Mouse (Mus musculus): ENCODE data around the gene Gm10490.
"Not testable (repeated sequence)": the region's sequence is repeated elsewhere in the genome, so short reads cannot be mapped to it uniquely, and the experiment has no call there.

The Gm10490 gene

DNA sequence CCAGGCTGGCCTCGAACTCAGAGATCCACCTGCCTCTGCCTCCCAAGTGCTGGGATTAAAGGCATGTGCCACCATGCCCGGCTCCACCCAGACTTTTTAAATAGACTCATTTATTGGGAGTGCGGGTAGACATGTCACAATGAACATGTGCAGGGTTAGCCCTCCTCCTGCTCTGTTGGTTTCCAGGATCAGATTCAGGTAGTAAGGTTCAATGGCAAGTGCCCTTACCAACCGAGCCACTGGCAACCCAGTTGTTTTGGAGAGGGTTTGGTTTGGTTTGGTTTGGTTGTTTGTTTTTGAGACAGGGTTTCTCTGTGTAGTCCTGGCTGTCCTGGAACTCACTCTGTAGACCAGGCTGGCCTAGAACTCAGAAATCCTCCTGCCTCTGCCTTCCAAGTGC lies at the start of gene Gm10490:
Gene Gm10490 (plus strand): TSS at position 301 of the 400 bp plus-strand sequence.
- DNase-seq (ENCODE audit: low read depth in 1 of 2, low spot score in 2 of 2) = not testable (repeated sequence)

DNA sequence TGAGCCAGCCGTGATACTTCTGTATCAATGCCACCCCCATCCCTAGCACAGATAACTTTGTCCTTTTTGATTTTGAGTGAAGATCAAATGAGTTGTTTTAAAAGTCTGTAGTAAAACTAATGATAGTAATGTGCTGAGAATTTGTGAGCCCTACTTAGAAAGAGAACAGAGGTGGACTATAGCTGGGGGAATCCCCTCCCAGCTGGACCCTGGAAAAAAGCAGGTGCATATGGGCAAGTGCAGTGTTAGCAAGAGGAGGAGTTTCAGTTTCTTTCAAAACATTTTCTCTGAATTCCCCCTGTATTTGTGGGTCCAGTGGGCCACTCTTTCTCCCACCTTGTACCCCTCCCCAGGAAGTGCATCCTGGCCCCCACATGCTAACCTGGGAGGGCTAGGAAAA lies 46.2 kb upstream of the Gm10490 start:
- DNase-seq (ENCODE audit: low read depth in 1 of 2, low spot score in 2 of 2) = no peak

DNA sequence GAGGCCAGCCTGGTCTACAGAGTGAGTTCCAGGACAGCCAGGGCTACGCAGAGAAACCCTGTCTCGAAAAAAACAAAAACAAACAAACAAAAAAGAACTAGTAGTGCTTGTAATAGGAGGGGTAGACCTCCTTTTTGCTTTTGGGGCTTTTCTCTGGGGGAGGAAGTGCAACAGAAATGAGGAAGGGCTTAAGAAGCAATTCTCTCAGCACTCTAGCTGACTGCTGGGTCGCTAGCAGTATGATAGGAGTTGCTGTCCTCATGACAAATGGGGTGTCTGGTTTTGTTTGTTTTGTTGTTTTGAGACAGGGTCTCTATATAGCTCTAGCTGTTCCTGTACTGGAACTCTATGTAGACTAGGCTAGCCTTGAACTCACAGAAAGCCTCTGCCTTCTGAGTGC lies 44.8 kb upstream of the Gm10490 start:
- no peak for DNase-seq (ENCODE audit: low read depth in 1 of 2, low spot score in 2 of 2)

DNA sequence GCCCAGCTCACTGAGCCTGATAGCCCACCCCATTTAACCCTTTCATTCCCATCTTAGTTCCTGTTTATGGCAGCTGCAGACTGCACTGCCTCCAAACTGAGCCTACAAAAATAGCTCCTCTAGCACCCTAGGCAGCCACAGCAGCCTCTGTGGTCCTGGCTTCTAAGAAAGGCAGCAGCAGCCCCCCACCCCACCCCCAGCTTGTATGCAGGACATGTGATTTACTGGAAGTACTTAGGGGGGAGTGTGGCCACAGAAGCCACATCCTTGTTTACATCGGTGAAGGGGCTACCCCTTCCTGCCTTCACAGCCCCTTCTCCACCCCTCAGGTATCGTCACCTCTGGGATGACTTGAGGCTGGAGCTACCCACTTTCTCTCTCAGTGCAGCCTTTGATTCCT lies 44.0 kb upstream of the Gm10490 start:
- DNase-seq (ENCODE audit: low read depth in 1 of 2, low spot score in 2 of 2) = no peak

DNA sequence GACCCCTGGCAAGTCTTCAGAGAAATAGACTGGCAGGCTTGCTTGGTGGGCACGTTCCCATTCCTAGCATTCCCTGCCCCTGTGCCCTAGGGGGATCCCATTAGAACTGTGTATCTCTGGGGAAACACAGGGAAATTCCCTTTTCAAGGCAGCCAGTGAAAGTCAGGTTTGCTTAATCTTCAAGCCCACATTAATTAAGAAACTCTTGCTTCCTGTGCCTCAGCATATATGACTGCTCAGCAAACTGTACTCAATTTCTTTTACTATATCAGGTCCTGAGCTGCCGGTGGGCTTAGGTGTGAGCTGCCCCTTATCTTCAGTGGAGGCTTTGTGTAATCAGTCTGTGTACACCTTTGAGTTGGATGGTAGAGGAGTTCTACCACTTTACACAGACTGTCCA lies 43.6 kb upstream of the Gm10490 start:
- DNase-seq (ENCODE audit: low read depth in 1 of 2, low spot score in 2 of 2) = no peak

DNA sequence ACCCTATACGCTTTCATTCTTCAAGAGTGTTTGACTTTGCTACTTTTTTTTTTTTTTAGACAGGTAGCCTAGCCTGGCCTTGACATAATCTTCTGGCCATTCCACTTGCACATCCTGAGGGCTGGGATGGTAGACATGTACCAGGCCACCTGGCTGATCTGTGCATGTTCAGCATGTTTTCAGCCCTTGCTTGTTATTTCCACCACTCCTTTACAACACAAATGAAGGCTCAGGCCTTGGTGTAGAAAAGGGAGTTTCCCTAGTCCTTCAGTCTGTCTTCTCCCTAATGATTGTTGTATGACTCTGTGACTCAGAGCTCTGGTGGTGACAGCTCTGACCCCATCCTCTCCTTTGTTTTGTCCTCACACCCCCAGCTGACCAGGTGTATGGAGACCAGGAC lies 42.2 kb upstream of the Gm10490 start:
- DNase-seq (ENCODE audit: low read depth in 1 of 2, low spot score in 2 of 2) = no peak

DNA sequence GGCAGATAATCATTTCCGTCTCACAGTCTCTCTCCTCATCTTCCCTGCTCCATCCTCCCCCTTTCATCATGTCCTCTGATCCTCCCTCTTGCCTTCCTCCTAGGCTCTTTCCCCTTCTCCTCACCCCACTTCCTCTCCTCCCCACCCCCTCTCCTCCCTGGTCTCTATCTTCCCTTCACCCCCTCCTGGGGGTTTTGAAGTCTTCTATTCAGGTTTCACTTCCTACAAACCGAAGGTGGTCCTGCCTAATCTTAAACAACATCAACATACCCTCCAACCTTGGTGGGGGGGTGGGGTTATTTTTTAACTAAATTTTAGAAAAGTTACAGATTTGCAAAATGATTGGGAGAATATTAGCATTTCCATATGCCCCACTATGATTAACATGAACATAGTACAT lies 40.8 kb upstream of the Gm10490 start:
- no peak for DNase-seq (ENCODE audit: low read depth in 1 of 2, low spot score in 2 of 2)

DNA sequence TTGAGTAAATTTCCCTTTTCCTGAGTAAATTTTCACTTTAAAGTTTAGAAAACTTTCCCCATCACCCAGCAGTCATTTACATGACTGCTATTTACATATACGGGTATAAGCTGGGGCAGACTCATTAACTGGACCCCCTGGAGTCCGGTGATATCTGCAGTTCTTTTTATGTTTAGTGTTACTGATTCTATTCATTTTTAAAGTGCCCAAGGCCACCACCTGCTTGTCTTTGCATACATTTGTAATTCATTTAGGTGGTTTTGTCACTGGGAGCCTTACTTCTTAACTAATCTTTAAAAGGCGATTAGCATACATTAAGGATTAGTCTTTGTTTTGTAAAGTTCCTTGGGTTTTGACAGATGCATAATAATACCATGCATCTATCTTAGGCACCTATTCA lies 39.5 kb upstream of the Gm10490 start:
- DNase-seq (ENCODE audit: low read depth in 1 of 2, low spot score in 2 of 2) = no peak

DNA sequence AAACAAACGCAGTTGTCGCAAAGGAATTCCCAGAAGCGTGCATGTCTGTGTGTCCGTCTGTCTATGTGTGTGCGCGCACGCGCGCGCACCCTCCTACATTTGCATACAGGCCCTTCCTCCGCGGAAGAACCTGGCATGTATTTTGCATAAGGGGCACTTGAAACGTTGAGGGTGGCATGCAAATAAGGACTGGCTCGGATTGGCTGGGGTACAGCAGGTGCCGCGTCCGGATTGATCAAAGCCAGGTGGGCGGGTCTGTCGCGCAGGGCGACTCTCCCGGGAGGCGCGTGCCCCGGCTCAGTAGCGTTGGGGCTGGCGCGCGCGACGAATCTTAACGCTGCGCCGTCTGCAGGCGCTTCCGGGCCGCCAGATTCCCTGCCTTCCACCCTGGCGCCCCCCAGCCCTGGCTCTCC lies 31.3 kb upstream of the Gm10490 start, which contains the start of gene Pim2:
Gene Pim2 (plus strand): TSS at position 256 of the 413 bp plus-strand sequence.
- peak; percentile 40 to 62 for DNase-seq (ENCODE audit: low read depth in 1 of 2, low spot score in 2 of 2)

DNA sequence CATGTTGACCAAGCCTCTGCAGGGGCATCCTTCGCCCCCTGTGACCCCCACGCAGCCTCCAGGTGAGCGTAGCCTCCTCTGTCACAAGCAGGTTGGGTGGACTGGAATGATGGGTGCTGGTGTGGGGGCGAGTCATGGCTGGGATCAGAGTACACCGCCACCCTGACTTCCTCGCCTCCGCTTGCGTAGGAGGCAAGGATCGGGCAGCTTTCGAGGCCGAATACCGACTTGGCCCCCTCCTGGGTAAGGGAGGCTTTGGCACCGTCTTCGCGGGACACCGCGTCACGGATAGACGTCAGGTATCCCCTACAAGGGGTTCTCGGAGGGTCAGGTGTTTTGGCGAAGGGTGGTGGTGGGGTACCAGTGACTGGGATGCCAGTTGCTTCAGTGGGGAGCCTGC lies 30.8 kb upstream of the Gm10490 start:
- DNase-seq (ENCODE audit: low read depth in 1 of 2, low spot score in 2 of 2) = no peak

DNA sequence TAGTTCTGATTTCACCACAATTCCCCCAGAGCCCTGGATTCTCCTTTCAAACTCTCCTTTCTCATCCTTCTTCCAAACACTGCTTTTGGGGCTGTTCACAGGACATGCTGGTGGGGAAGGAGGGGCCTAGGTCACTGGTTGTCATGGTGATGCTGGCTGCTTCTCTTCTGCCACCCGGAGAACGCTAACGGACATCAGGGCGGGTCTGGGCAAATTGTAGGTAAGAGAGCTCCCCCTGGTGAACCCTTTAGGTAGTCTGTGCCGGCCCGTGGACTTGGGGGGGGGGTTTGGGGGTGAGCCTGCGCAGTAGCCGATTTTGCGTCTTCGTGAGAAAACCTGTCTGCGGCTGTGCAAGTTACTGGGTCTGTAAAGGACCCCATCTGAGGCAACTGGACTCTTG lies 29.5 kb upstream of the Gm10490 start:
- peak; percentile 13 to 46 for DNase-seq (ENCODE audit: low read depth in 1 of 2, low spot score in 2 of 2)

DNA sequence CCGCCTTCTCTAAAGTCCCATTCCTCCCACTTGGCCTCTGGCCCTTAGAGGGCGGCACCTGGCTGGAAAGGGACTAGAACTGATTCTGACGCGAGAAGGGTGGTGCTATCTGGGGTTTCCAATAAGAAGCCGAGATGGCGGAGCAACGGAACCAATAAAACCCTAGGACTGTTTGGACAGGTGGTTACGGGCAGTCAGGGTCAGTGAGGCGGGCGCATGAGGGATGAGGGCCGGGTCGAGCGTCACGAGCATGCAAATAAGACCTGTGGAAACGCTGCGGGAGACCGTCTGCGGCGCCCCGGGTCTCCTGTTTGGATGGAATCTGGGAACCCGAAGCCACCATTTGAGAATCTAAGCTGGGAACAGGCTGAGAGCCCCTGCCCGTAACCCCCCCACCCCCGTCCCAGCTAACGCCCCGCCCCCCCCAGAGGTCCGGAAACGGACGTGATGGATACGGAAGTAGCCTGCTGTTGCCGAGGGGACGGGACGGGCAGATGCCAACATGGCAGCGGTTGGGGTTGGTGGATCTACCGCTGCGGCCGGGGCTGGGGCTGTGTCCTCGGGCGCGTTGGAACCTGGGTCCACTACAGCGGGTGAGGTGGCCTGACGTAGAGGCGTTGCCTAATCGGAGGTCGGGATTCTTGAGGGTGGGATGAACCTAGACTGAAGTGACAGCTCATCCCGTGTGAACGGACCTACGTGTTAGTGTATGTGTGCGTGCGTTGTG lies 25.3 kb upstream of the Gm10490 start, which contains the start of gene Slc35a2:
Gene Slc35a2 (plus strand): TSS at position 188 of the 727 bp plus-strand sequence.
- peak; percentile 52 to 60 for DNase-seq (ENCODE audit: low read depth in 1 of 2, low spot score in 2 of 2)

DNA sequence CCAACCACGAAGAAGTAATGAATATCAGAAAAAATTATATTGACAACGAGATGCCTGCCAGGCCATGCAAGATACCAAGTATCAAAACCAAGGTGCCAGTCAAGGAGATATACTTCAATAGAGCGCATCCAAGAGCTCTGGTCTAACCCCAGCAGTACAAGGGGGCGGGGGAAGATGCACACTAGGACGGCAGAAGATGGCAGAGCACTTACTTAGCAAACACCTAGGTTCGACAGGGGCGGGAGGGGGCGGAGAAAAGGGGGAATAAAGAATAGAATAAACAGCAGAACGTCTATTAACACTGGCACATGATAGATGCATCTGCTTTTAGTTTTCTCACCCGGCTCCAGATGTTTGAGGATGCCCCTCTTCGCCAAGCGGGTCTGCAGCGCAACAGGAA lies 11.1 kb upstream of the Gm10490 start:
- DNase-seq (ENCODE audit: low read depth in 1 of 2, low spot score in 2 of 2) = no peak

DNA sequence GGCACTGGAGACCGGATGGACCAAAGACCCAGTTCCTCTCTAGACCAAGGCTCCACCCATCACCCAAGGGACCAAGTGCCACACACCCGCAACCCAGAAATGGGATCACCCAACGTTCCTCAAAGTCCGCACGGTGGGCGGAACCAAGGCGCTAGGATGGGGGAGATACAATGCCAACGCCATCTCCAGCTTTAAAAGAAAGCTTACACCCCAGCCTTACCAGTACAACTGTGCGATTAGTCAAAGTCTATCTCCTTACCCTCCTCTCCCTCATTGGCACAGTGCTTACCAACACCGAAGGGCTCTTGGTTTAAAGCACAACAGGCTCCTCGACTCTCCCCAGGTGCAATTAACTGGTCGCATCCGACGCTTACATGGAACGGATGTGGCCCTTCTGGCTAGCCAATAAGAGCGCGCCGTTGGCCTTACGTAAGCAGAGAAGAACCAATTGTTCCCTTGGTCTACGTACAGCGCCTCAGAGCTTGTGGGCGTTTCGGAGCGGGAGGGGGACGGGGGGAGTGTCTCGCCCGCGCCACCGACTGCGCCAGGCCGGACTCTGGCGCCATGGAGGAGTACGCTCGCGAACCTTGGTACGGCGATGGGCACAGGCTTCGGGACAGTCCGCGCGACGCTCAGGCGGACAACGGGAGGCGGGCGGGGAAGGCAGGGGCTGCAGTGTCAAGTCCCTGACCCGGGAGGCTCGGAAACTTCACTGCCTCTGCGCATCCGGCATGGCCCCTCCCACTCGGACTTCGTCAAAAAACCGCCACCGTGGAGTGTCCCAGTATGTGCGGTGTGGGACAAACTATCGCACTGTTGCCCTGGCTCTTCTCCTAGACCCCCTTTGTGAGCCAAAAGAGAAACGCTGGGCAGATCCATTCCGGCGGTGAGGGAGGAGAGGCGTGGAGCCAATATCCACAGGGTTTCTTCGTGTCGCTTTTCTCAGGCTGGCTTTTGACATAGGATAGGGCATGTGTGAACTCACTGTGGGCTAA lies 10.2 kb upstream of the Gm10490 start, which contains the start of the genes Pqbp1 and Timm17b:
Gene Pqbp1 (minus strand): TSS at position 390 of the 995 bp plus-strand sequence.
Gene Timm17b (plus strand): TSS at position 478 of the 995 bp plus-strand sequence.
- peak; percentile 66 to 74 for DNase-seq (ENCODE audit: low read depth in 1 of 2, low spot score in 2 of 2)

DNA sequence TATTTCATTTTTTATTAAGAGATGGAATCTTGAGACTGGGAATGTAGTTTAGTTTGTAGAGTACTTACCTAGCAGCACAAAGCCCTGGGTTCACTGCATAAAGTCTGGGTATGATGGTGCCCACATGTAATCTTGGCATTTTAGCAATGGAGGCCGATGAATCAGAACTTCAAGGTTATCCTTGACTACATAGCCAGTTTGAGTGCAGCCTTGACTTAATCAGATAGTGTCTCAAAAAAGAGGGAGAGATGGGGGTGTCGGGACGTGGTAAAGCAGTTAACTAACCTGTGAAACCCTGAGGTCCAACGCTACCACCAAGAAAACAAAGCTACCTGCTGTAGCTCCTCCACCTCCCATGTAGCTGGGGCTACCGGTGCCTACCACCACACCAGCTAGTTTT lies 4.9 kb upstream of the Gm10490 start:
- DNase-seq (ENCODE audit: low read depth in 1 of 2, low spot score in 2 of 2) = no peak

DNA sequence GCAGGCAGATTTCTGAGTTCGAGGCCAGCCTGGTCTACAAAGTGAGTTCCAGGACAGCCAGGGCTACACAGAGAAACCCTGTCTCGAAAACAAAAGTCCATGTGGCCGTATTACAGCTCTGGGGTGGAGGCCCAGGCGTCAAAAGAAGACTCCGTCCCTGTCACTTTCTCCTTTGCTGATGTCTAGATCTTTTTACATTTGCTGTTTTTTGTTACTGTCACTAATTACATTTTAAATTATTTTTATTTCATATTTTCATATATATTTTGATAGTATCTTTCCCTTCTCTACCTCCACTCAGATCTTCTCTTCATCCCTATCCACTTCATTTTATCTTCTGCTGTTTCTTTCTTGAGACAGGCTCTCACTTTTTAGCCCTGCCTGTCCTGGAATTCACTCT lies 1.6 kb upstream of the Gm10490 start, which contains the start of gene Gm10491:
Gene Gm10491 (minus strand): TSS at position 101 of the 400 bp plus-strand sequence.
- no peak for DNase-seq (ENCODE audit: low read depth in 1 of 2, low spot score in 2 of 2)

DNA sequence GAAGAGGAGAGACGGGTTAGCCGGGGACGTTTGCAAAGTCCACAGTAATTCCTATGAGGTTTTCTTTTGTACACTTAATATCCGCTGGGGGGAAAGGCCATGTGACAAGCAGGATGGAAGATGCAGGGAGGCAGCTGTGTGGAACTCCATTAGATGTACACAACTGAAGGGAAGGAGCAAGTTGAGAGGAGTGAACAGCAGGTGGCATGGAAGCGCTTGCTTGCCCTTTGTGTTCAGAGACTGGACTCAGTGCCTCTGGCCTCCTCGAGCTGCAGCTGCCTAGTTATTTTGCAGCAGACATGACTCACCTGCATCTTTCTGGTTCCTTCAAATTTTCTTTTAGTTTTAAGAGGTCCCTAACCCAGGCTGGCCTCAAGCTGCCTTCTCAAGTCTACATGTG lies 1.1 kb downstream of the Gm10490 start:
- DNase-seq (ENCODE audit: low read depth in 1 of 2, low spot score in 2 of 2) = no peak

DNA sequence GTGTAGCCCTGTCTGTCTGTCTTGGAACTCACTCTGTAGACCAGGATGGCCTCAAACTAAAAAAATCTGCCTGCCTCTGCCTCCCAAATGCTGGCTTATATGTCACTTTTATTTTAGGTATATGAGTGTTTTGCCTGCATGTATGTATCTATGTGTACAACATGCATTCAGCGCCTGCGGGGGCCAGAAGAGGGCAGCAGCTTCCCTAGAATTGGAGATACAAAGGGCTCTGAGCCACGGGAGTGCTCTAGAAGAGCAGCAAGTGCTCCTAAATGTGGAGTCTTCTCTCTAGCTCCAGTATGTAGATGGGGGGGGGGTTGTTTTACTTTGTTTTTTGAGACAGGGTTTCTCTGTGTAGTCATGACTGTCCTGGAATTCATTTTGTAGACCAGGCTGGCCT lies 6.3 kb downstream of the Gm10490 start:
- DNase-seq (ENCODE audit: low read depth in 1 of 2, low spot score in 2 of 2) = peak in 1 of 2 experiments; percentile 26

DNA sequence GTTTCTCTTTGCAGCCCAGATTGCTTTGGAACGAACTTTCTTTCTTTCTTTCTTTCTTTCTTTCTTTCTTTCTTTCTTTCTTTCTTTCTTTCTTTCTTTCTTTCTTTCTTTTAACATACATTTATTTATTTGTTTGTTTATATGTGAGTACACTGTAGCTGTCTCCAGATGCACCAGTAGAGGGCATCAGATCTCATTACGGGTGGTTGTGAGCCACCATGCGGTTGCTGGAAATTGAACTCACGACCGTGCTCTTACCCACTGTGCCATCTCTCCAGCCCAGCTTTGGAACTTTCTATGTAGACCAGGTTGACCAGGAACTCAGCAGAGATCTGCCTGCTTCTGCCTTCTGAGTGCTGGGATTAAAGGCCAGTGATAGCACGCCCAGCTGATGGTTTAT lies 8.6 kb downstream of the Gm10490 start:
- not testable (repeated sequence) for DNase-seq (ENCODE audit: low read depth in 1 of 2, low spot score in 2 of 2)

DNA sequence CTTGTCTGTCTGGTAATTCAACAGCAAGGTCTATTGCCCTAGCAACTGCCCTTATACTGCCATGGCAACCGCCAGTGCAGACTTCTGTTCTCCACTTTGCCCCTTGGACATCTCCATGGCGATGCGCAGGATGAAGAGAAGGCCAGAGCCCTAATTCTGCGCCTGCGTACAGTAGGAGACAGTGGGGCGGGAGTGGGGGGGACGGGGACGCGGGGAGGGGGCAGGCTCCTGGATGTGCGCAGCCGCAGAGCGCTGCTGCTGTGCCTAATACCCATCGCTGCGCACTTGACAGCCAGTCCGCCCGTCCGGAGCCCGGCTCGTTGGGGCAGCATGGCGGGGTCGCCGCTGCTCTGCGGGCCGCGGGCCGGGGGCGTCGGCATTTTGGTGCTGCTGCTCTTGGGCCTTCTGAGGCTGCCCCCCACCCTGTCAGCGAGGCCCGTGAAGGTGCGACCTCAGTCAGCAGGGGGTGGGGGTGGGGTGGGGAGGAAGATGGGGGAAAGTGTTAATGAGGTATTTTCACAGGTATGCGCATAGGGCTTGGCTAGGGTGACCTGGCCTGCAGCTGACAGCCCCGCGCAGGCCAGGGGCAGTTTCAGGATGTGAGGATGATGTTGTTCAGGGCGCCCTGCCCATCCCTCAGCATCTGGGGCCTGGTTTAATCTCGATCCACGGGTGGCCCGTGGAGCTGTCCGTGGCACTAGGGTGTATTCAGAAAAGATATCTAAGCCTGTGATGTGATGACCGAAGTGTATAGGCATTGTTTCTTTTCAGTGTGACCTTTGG lies 10.4 kb downstream of the Gm10490 start, which contains the start of gene Pcsk1n:
Gene Pcsk1n (plus strand): TSS at position 222 of the 783 bp plus-strand sequence.
- DNase-seq (ENCODE audit: low read depth in 1 of 2, low spot score in 2 of 2) = no peak

DNA sequence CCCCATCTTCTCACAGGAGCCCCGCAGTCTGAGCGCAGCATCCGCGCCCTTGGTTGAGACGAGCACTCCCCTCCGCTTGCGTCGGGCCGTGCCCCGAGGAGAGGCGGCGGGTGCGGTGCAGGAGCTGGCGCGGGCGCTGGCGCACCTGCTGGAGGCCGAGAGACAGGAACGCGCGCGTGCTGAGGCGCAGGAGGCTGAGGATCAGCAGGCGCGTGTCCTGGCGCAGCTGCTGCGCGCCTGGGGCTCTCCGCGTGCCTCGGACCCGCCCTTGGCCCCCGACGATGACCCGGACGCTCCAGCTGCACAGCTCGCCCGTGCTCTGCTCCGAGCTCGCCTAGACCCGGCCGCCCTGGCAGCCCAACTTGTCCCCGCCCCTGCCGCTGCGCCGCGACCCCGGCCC lies 12.7 kb downstream of the Gm10490 start:
- no peak for DNase-seq (ENCODE audit: low read depth in 1 of 2, low spot score in 2 of 2)
